Mouse (Mus musculus): ENCODE measurements at regions not wholly inside any gene's neighbourhood (a gene's known extent, or its start where the extent isn't known, plus 50 kb on each side); places are given as distances from the start of the nearest gene placed in this dataset.

DNA sequence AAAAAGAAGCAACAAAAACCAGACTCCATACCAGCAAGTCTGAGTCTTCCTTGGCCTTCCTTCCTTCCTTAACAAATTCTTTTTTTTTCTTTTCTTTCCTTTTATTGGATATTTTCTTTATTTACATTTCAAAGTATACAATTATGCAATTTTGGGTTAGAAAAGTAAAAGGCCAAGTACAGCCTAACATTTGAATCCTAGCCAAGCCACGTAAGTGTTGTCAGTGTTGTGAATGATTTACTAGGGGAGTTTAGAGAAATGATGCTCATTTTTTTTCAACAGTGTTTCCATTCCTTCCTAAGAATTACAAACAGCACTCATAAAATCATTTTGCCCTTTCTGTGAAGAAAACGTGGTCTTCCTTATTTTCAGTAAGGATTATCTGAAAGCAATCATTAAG, 722.5 kb downstream of the Lrriq3 start:
- peak; percentile 82 for DNase-seq (ENCODE audit: extremely low read depth, low read depth, low spot score)

GRCm38 (mm10) chr3:155824863-155825262, 731.6 kb downstream of the Lrriq3 start:
- DNase-seq (ENCODE audit: extremely low read depth, low read depth, low spot score) = no peak
- no peaks in the 10 kb centered on the region for H3K27me3 ChIP-seq (ENCODE audit: control insufficient read depth, insufficient read depth, low read length)
- H3K27ac ChIP-seq (replicated peaks; ENCODE audit: insufficient read depth, low read depth, low read length) = no peak overlapping the region
- WGBS = 90% methylated on average over 2 of the region's 2 CpGs
- H3K4me3 ChIP-seq (ENCODE audit: insufficient read depth, low read depth, low read length) = no peak overlapping the region
- H3K9ac ChIP-seq (ENCODE audit: low read depth, low read length) = no peak overlapping the region
- no peaks in the 10 kb centered on the region for H3K4me1 ChIP-seq (ENCODE audit: control insufficient read depth, insufficient read depth, low read length)
- no peak for TF ChIP-seq POLR2A (IDR thresholded peaks at IDR 0.05; ENCODE audit: extremely low read depth, insufficient read depth, low read length)
- TF ChIP-seq CTCF (IDR thresholded peaks at IDR 0.05; ENCODE audit: low read depth, low read length) = no peak
- H3K79me2 ChIP-seq (ENCODE audit: control insufficient read depth, insufficient read depth, low read length) = no peaks in the 10 kb centered on the region
- H3K36me3 ChIP-seq (ENCODE audit: control insufficient read depth, insufficient read depth, low read length) = no peaks in the 10 kb centered on the region

More for the DNA sequence above, 722.5 kb downstream of the Lrriq3 start:
- no peak for TF ChIP-seq POLR2A (IDR thresholded peaks at IDR 0.05; ENCODE audit: extremely low read depth, insufficient read depth, low read length)
- TF ChIP-seq CTCF (IDR thresholded peaks at IDR 0.05; ENCODE audit: low read depth, low read length) = no peak
- Histone ChIP-seq H3K79me2 (ENCODE audit: control insufficient read depth, insufficient read depth, low read length) (no peaks in the 10 kb centered on the region), H3K27me3 (ENCODE audit: control insufficient read depth, insufficient read depth, low read length) (no peaks in the 10 kb centered on the region), H3K27ac (replicated peaks; ENCODE audit: insufficient read depth, low read depth, low read length) (no peak overlapping the region), H3K36me3 (ENCODE audit: control insufficient read depth, insufficient read depth, low read length) (no peaks in the 10 kb centered on the region), H3K9ac (ENCODE audit: low read depth, low read length) (no peak overlapping the region), H3K4me1 (ENCODE audit: control insufficient read depth, insufficient read depth, low read length) (no peaks in the 10 kb centered on the region), H3K4me3 (ENCODE audit: insufficient read depth, low read depth, low read length) (no peak overlapping the region)
- WGBS = 15% methylated on average over 2 of the region's 2 CpGs

GRCm38 (mm10) chr3:155866286-155866685, 695.3 kb upstream of the Negr1 start:
- H3K4me3 ChIP-seq (ENCODE audit: insufficient read depth, low read depth, low read length) = no peak overlapping the region
- DNase-seq (ENCODE audit: extremely low read depth, low read depth, low spot score) = no peak
- H3K36me3 ChIP-seq (ENCODE audit: control insufficient read depth, insufficient read depth, low read length) = no peaks in the 10 kb centered on the region
- TF ChIP-seq CTCF (IDR thresholded peaks at IDR 0.05; ENCODE audit: low read depth, low read length) (no peak), POLR2A (IDR thresholded peaks at IDR 0.05; ENCODE audit: extremely low read depth, insufficient read depth, low read length) (no peak)
- no peaks in the 10 kb centered on the region for H3K4me1 ChIP-seq (ENCODE audit: control insufficient read depth, insufficient read depth, low read length)
- H3K9ac ChIP-seq (ENCODE audit: low read depth, low read length) = no peak overlapping the region
- no peak overlapping the region for H3K27ac ChIP-seq (replicated peaks; ENCODE audit: insufficient read depth, low read depth, low read length)
- no peaks in the 10 kb centered on the region for H3K79me2 ChIP-seq (ENCODE audit: control insufficient read depth, insufficient read depth, low read length)
- no peaks in the 10 kb centered on the region for H3K27me3 ChIP-seq (ENCODE audit: control insufficient read depth, insufficient read depth, low read length)

- Histone ChIP-seq H3K9ac (ENCODE audit: low read depth, low read length) (no peak overlapping the region), H3K36me3 (ENCODE audit: control insufficient read depth, insufficient read depth, low read length) (no peaks in the 10 kb centered on the region), H3K4me1 (ENCODE audit: control insufficient read depth, insufficient read depth, low read length) (no peaks in the 10 kb centered on the region), H3K27me3 (ENCODE audit: control insufficient read depth, insufficient read depth, low read length) (no peaks in the 10 kb centered on the region), H3K79me2 (ENCODE audit: control insufficient read depth, insufficient read depth, low read length) (no peaks in the 10 kb centered on the region), H3K27ac (replicated peaks; ENCODE audit: insufficient read depth, low read depth, low read length) (no peak overlapping the region), H3K4me3 (ENCODE audit: insufficient read depth, low read depth, low read length) (no peak overlapping the region)
- TF ChIP-seq POLR2A (IDR thresholded peaks at IDR 0.05; ENCODE audit: extremely low read depth, insufficient read depth, low read length) (no peak), CTCF (IDR thresholded peaks at IDR 0.05; ENCODE audit: low read depth, low read length) (no peak)
- WGBS = 86% methylated on average over 3 of the region's 3 CpGs
- DNase-seq (ENCODE audit: extremely low read depth, low read depth, low spot score) = no peak
Observed at GRCm38 (mm10) chr3:155875696-155876095, 685.9 kb upstream of the Negr1 start.

DNA sequence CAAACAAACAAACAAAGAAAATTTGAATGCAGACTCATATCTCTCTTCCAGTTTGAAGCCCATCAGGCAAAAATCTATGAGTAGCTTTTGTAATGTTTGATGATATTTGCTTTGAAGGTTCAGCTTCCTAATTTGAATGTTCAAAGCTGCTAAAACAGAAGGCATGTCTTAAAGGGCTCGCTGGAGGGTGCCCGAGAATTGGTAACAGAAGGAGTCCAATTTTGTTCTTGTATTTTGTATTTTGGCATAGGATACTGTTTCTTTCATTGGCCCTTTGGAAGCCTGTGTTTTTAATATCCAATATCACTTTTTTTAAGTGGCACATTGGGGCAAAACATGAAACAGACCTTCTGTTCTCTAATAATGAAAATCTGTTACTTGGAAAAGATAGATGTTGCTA, 683.2 kb upstream of the Negr1 start:
- Histone ChIP-seq H3K27ac (replicated peaks; ENCODE audit: insufficient read depth, low read depth, low read length) (no peak overlapping the region), H3K4me3 (ENCODE audit: insufficient read depth, low read depth, low read length) (no peak overlapping the region), H3K4me1 (ENCODE audit: control insufficient read depth, insufficient read depth, low read length) (no peaks in the 10 kb centered on the region), H3K79me2 (ENCODE audit: control insufficient read depth, insufficient read depth, low read length) (no peaks in the 10 kb centered on the region), H3K27me3 (ENCODE audit: control insufficient read depth, insufficient read depth, low read length) (no peaks in the 10 kb centered on the region), H3K9ac (ENCODE audit: low read depth, low read length) (no peak overlapping the region), H3K36me3 (ENCODE audit: control insufficient read depth, insufficient read depth, low read length) (no peaks in the 10 kb centered on the region)
- TF ChIP-seq POLR2A (IDR thresholded peaks at IDR 0.05; ENCODE audit: extremely low read depth, insufficient read depth, low read length) (no peak), CTCF (IDR thresholded peaks at IDR 0.05; ENCODE audit: low read depth, low read length) (no peak)
- 90% methylated on average over 2 of the region's 2 CpGs for WGBS
- DNase-seq (ENCODE audit: extremely low read depth, low read depth, low spot score) = no peak

- H3K9ac ChIP-seq (ENCODE audit: low read depth, low read length) = no peak overlapping the region
- H3K27me3 ChIP-seq (ENCODE audit: control insufficient read depth, insufficient read depth, low read length) = no peaks in the 10 kb centered on the region
- no peak overlapping the region for H3K27ac ChIP-seq (replicated peaks; ENCODE audit: insufficient read depth, low read depth, low read length)
- H3K36me3 ChIP-seq (ENCODE audit: control insufficient read depth, insufficient read depth, low read length) = no peaks in the 10 kb centered on the region
- H3K79me2 ChIP-seq (ENCODE audit: control insufficient read depth, insufficient read depth, low read length) = no peaks in the 10 kb centered on the region
- no peak for DNase-seq (ENCODE audit: extremely low read depth, low read depth, low spot score)
- H3K4me3 ChIP-seq (ENCODE audit: insufficient read depth, low read depth, low read length) = no peak overlapping the region
- H3K4me1 ChIP-seq (ENCODE audit: control insufficient read depth, insufficient read depth, low read length) = no peaks in the 10 kb centered on the region
- TF ChIP-seq CTCF (IDR thresholded peaks at IDR 0.05; ENCODE audit: low read depth, low read length) (no peak), POLR2A (IDR thresholded peaks at IDR 0.05; ENCODE audit: extremely low read depth, insufficient read depth, low read length) (no peak)
- 77% methylated on average over 4 of the region's 4 CpGs for WGBS
Observed at GRCm38 (mm10) chr3:155880722-155881121, 680.9 kb upstream of the Negr1 start.

Data from liver, adult 2 months (tissue).